Mouse (Mus musculus) liver, adult 2 months (tissue): ENCODE measurements at regions not wholly inside any gene's neighbourhood (a gene's known extent, or its start where the extent isn't known, plus 50 kb on each side); places are given as distances from the start of the nearest gene placed in this dataset.

ENCODE experiments used
- CTCF ChIP-seq: fragments of 200-500 bp; IDR thresholded peaks from 2 replicates; pipeline ENCODE4 v1.5.1; 2011; ENCODE audit warnings: low read depth, low read length, control low read depth
- POLR2A ChIP-seq: fragments of 200-500 bp; IDR thresholded peaks from 2 replicates; pipeline ENCODE4 v1.6.1; 2011; ENCODE audit warnings: low read length, control low read depth; ENCODE audit not compliant: insufficient read depth; ENCODE audit errors: extremely low read depth

DNA sequence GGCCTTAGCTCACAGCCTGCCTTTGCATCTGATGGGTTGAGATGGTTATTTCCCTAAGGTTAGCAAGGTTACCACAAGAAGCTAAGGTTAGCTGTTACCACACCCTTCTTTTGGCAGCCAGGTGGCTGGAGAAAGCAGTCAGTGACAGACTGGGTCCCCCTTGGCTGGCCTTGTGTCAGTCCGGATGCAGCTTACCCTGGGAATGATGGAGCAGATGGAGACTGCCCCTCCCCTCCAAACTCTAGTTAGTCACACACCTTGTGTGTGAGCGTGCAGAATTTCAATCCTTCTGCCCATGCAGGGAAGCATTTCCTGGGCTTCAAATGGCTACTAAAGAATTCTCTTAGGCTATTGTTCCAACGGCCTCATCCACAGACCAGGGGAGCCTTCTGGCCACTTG is 301.6 kb downstream of the Slc4a3 start:
- TF ChIP-seq CTCF: no peak
- no peak for TF ChIP-seq POLR2A
